Mouse (Mus musculus) heart, embryonic 14.5 days (tissue): ENCODE measurements around the gene Wdr4. TPM values are rescaled to one million over a fixed set of nuclear protein-coding genes. Genes with fewer than 3 reads are reported as not detected.

Experiments
- ATAC-seq: fragments of 200-750 bp; cut with Nextera tagmentation; 2 replicates; pipeline ENCODE4 v1.8.0; 2017; ENCODE audit warnings: low read depth, moderate TSS enrichment; ENCODE audit not compliant: insufficient number of reproducible peaks, insufficient read depth, low FRiP score
- H3K27ac ChIP-seq, 2 experiments: fragments of 200-500 bp in 1 of 2; fragments of 300-500 bp in 1 of 2; sonication (generic) in 1 of 2; replicated peaks in 1 of 2; 2 replicates each; pipeline ENCODE4 v1.5.1; 2012 to 2014; ENCODE audit warnings: low read depth in 2 of 2, low read length in 2 of 2, control low read depth in 1 of 2, mild to moderate bottlenecking in 1 of 2, mixed read lengths in 1 of 2; ENCODE audit not compliant: control insufficient read depth in 1 of 2, insufficient read depth in 1 of 2
- H3K27me3 ChIP-seq: fragments of 300-500 bp; sonication (generic); 2 replicates; pipeline ENCODE4 v1.6.1; 2014; ENCODE audit warnings: mild to moderate bottlenecking, low read length, control low read depth; ENCODE audit not compliant: control insufficient read depth, insufficient read depth
- H3K36me3 ChIP-seq: fragments of 300-500 bp; sonication (generic); 2 replicates; pipeline ENCODE4 v1.6.1; 2014; ENCODE audit warnings: mild to moderate bottlenecking, control low read depth, low read length, mixed read lengths; ENCODE audit not compliant: control insufficient read depth, insufficient read depth
- H3K4me1 ChIP-seq, 2 experiments: fragments of 200-500 bp in 1 of 2; fragments of 300-500 bp in 1 of 2; sonication (generic) in 1 of 2; 2 replicates each; pipeline ENCODE4 v1.6.1; 2012 to 2014; ENCODE audit warnings: low read length in 2 of 2, control low read depth in 1 of 2, mixed read lengths in 1 of 2; ENCODE audit not compliant: control insufficient read depth in 2 of 2, insufficient read depth in 2 of 2
- H3K4me2 ChIP-seq: fragments of 300-500 bp; sonication (generic); 2 replicates; pipeline ENCODE4 v1.6.1; 2014; ENCODE audit warnings: mild to moderate bottlenecking, low read length
- H3K4me3 ChIP-seq, 2 experiments: fragments of 200-500 bp in 1 of 2; fragments of 300-500 bp in 1 of 2; sonication (generic) in 1 of 2; 2 replicates each; pipeline ENCODE4 v1.5.1; 2012 to 2014; ENCODE audit warnings: low read length in 2 of 2, mild to moderate bottlenecking in 2 of 2, control low read depth in 1 of 2, low read depth in 1 of 2, moderate library complexity in 1 of 2; ENCODE audit not compliant: control insufficient read depth in 1 of 2, insufficient read depth in 1 of 2
- H3K9ac ChIP-seq: fragments of 300-500 bp; sonication (generic); 2 replicates; pipeline ENCODE4 v1.6.1; 2014; ENCODE audit warnings: mild to moderate bottlenecking, low read length
- H3K9me3 ChIP-seq: fragments of 300-500 bp; sonication (generic); 2 replicates; pipeline ENCODE4 v1.6.1; 2016; ENCODE audit warnings: low read length, control low read depth; ENCODE audit not compliant: control insufficient read depth
- WGBS: fragments of 180-500 bp; shearing (Covaris S2); extraction: QIAGEN DNeasy Blood & Tissue Kit; methylation state at CpG from one replicate; pipeline ENCODE4 v1.1.7; 2014; 5-methylcytosine and 5-hydroxymethylcytosine counted together
- polyA plus RNA-seq: library from polyadenylated mRNA; unstranded; fragments of >200 nt; fragmentation: Nextera tagmentation; extraction: Ambion mirVana; gene quantifications from 2 replicates; pipeline ENCODE4 v1.2.1, GENCODE M21; 2014

Gene Wdr4
- polyA plus RNA-seq, 1 experiment from 2014 or later = 17.9 TPM

DNA sequence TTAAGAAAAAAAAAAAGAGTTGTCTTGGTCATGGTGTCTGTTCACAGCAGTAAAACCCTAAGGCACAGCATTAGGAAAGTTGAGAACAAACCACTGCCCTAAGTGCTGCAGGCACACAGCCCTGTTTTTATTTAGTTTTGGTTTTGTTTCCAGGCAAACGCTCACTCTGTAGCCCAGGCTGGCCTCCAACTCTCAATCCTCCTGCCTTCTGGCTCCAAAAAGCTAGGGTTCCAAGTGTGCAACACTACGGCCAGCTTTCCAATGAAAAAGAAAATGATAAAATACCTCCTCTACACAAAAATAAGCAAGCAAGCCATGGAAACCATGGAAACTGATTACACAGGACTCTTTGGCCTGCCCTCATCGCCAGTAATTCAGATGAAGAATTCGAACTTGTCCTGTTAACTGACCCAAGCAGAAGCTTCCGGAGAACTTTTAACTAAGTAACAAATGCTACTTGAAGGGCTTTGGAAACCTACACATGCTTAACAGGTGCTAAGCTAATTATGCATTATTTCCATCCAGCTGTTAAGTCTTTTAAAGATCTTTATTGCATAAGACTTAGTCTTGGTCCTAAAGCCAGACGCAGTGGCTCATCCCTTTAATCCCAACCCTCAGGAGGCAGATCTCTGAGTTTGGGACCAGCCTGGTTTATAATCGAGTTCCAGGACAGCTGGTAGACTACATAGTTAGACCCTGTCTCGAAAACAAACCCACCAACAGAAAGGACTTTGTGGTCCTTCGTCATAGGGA lies 26.8 kb upstream of the Wdr4 start:
- Histone ChIP-seq H3K27me3 (no peaks in the 10 kb centered on the region), H3K4me3 (no peak overlapping the region), H3K9me3 (no peaks in the 10 kb centered on the region), H3K27ac (no peak overlapping the region), H3K9ac (no peak overlapping the region), H3K4me1 (peaks cover 4 to 7% of the 10 kb centered on the region in 2 experiments; a peak in 3 of 4 replicates), H3K36me3 (no peaks in the 10 kb centered on the region), H3K4me2 (no peak overlapping the region)
- ATAC-seq = no peak
- WGBS = 85% methylated on average over 9 of the region's 9 CpGs

DNA sequence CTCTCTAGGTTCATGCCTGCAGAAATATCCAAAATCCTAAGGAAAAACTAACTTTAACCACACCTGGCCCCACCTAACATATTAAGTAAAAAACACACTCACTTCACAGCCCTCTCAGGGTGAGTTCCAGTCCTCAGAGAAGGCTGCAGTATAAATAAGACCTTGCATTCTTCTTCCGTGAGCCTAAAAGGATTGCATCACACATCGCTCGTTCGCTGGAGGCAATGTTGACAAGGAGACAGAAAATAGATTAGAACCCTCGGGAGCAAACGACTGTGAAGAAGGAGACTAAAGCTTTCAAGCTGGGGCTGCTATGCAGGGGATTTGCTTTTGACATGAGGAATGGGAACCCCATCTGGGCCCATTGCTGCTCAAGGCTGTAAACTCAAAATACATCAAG lies 23.8 kb upstream of the Wdr4 start:
- Histone ChIP-seq H3K36me3 (no peaks in the 10 kb centered on the region), H3K4me1 (peaks cover 0 to 7% of the 10 kb centered on the region in 2 experiments; a peak in 2 of 4 replicates), H3K27ac (no peak overlapping the region), H3K27me3 (no peaks in the 10 kb centered on the region), H3K4me3 (no peak overlapping the region), H3K4me2 (no peak overlapping the region), H3K9me3 (no peaks in the 10 kb centered on the region), H3K9ac (no peak overlapping the region)
- 6% methylated on average over 6 of the region's 6 CpGs for WGBS
- no peak for ATAC-seq

DNA sequence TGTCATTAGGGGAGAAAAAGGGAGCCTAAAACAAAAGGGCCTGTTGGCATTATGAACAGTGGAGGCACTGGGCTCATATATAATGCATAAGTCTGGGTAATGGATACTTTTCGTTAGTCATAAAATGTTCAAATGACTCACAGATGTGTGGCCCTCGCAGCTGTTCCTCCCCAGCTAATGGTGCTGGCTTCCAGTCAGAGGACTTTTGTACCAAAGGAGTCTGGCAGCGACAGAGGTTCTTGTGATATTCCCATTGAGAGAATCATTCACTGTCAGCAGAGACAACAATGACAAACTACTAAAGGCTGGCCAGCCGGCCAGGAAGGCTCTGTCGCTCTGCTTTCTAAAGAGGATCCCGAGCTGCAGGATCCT lies 21.7 kb upstream of the Wdr4 start:
- Histone ChIP-seq H3K4me3 (no peak overlapping the region), H3K36me3 (no peaks in the 10 kb centered on the region), H3K9ac (no peak overlapping the region), H3K27me3 (no peaks in the 10 kb centered on the region), H3K9me3 (no peaks in the 10 kb centered on the region), H3K4me1 (peaks cover 0 to 7% of the 10 kb centered on the region in 2 experiments; a peak in 2 of 4 replicates), H3K27ac (no peak overlapping the region), H3K4me2 (no peak overlapping the region)
- ATAC-seq = no peak
- 41% methylated on average over 6 of the region's 6 CpGs for WGBS

- no peak for ATAC-seq
- Histone ChIP-seq H3K4me2 (no peak overlapping the region), H3K27me3 (no peaks in the 10 kb centered on the region), H3K36me3 (no peaks in the 10 kb centered on the region), H3K27ac (no peak overlapping the region), H3K4me3 (no peak overlapping the region), H3K9me3 (no peaks in the 10 kb centered on the region), H3K4me1 (peaks cover 2 to 7% of the 10 kb centered on the region in 2 experiments; a peak in 3 of 4 replicates), H3K9ac (no peak overlapping the region)
- 73% methylated on average over 4 of the region's 4 CpGs for WGBS
Measured at GRCm38 (mm10) chr17:31540809-31541459, 21.2 kb upstream of the Wdr4 start.

DNA sequence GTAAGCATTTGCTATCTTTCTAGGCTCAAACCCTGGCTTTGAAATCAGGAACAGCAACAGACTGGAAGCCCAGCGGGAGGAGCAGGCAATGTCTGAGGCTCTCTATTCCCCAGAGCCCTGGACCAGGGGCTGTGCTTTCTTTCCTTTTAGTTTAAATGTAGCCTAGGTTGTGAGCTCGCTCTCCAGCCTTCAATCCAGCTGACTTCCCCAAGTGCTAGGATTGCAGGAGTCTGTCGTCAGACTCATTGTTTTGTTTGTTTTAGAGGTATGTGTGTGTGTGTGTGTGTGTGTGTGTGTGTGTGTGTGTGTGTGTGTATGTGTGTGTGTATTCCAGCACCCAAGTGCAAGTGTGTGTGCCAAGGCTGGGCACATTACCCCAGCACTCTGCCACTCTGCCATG lies 20.3 kb upstream of the Wdr4 start:
- 41% methylated on average over 3 of the region's 3 CpGs for WGBS
- peaks cover 7 to 10% of the 10 kb centered on the region in 2 experiments; a peak in 3 of 4 replicates for H3K4me1 ChIP-seq
- no peaks in the 10 kb centered on the region for H3K9me3 ChIP-seq
- ATAC-seq = no peak
- no peak overlapping the region for H3K9ac ChIP-seq
- H3K27ac ChIP-seq = no peak overlapping the region
- H3K36me3 ChIP-seq = no peaks in the 10 kb centered on the region
- no peak overlapping the region for H3K4me3 ChIP-seq
- no peak overlapping the region for H3K4me2 ChIP-seq
- H3K27me3 ChIP-seq = no peaks in the 10 kb centered on the region

- H3K36me3 ChIP-seq = peaks cover 12% of the 10 kb centered on the region
- peaks cover 0 to 12% of the 10 kb centered on the region in 2 experiments; a peak in 2 of 4 replicates for H3K4me1 ChIP-seq
- peak; percentile 57; the same call in 1 of the 2 replicates for ATAC-seq
- H3K27ac ChIP-seq = peak overlapping the region; percentile 56 to 90
- 30% methylated on average over 8 of the region's 8 CpGs for WGBS
- no peak overlapping the region for H3K4me2 ChIP-seq
- H3K27me3 ChIP-seq = no peaks in the 10 kb centered on the region
- no peak overlapping the region; a peak in 1 of 4 replicates for H3K4me3 ChIP-seq
- no peak overlapping the region for H3K9ac ChIP-seq
- H3K9me3 ChIP-seq = no peaks in the 10 kb centered on the region
Measured at GRCm38 (mm10) chr17:31535871-31536629, 16.3 kb upstream of the Wdr4 start.

DNA sequence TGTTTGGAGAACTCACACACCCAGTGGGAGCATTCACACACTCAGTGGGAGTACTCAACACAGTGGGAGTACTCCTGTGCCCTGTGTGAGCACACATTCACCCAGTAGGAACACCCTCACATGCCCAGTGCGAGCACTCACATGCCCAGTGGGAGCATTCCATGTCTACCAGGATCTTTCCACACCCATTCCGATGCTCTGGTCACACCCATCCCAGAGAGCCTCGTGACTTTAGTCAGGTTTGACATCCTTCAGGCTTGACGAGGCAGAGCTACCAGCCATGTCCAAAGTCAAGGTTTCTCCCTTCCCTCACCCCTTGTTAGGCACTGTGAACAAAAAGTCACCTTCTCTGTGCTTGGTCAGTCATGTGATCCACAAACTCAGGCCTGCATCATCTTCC lies 15.6 kb upstream of the Wdr4 start:
- WGBS = 57% methylated on average over 4 of the region's 4 CpGs
- peaks cover 0 to 12% of the 10 kb centered on the region in 2 experiments; a peak in 2 of 4 replicates for H3K4me1 ChIP-seq
- peak overlapping the region; percentile 56 to 90 for H3K27ac ChIP-seq
- no peak overlapping the region for H3K9ac ChIP-seq
- H3K27me3 ChIP-seq = no peaks in the 10 kb centered on the region
- H3K4me3 ChIP-seq = no peak overlapping the region
- no peak for ATAC-seq
- peaks cover 19% of the 10 kb centered on the region for H3K36me3 ChIP-seq
- H3K9me3 ChIP-seq = no peaks in the 10 kb centered on the region
- H3K4me2 ChIP-seq = no peak overlapping the region
